ENCODE assay signal across 8 mouse cellular contexts in the genomic region with DNA sequence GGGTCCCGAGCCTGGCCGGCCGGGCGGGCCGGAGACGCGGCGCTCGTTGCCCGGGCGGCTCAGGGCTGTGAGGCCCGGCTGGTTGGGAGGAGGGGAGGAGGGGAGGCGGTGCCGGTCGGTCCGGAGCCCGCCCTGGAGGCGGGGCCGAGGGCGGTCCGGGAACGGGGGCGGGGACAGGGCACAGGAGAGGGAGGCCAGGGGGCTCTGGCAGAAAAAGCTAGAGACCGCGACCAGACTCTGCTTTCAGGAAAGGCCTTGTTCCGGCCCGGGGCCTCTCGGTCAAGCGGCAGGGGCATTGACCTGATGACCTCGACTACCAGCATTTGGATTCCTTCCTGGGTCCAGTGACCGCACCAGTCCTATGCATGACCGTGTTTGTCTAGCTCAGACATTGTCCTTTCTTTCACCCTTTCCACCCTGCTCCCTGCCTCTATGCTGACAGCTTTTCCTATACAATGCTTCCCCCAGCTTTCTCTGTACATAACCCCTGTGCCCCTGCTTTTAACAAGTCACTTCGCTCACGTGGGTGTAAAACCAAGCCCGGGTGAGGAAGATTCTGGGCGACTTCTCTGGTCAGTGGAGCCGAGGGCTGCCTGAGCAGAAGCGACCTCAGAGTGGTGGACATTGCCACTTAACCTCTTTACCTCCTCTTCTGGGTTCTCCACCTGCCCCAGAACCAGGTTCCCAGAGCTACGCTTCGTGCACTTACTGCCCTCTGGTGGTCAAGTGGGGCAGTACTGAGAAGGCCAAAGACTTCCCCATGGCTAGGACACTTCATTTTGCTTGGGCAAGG. TPM values are rescaled to one million over a fixed set of nuclear protein-coding genes. Genes with fewer than 3 reads are reported as not detected.
DNase-seq lines count a peak whose midpoint lies in the region; ATAC-seq lines count a peak whose summit lies in the region.

No protein-coding gene starts in this region.

- ATAC-seq in forebrain, embryonic 15.5 days (replicated peaks): peak; percentile 97

- H3K4me1 ChIP-seq in forebrain, embryonic 15.5 days: peaks cover 30% of the 10 kb centered on the region

- H3K4me3 ChIP-seq in forebrain, embryonic 15.5 days: peak overlapping the region; percentile 64

- peak; percentile 91 for DNase-seq in Muller cell, postnatal 12 days (ENCODE audit: inconsistent ontology term)
- peak; percentile 86 for DNase-seq in cerebellum, adult 11-12 months
- DNase-seq in heart, postnatal 4 days: peak; percentile 95
- DNase-seq in layer of hippocampus, adult 9-11 months: peak; percentile 73
- peak; percentile 86 for DNase-seq in lung, postnatal 25 days (ENCODE audit: low spot score)
- DNase-seq in ovary, postnatal 36 days (ENCODE audit: low spot score): peak; percentile 89
- DNase-seq in urinary bladder, postnatal 14 days (ENCODE audit: low spot score): peak; percentile 91

- no peaks in the 10 kb centered on the region for H3K36me3 ChIP-seq in forebrain, embryonic 15.5 days

- peak overlapping the region; percentile 84 for H3K4me2 ChIP-seq in forebrain, embryonic 15.5 days (replicated peaks)

- H3K27ac ChIP-seq in forebrain, embryonic 15.5 days (replicated peaks): peak overlapping the region; percentile 42

- under 1% methylated on average over 39 of the region's 40 CpGs for WGBS in forebrain, embryonic 15.5 days

- H3K27me3 ChIP-seq in forebrain, embryonic 15.5 days: no peaks in the 10 kb centered on the region

- no peaks in the 10 kb centered on the region for H3K9me3 ChIP-seq in forebrain, embryonic 15.5 days

- H3K9ac ChIP-seq in forebrain, embryonic 15.5 days (replicated peaks): peak overlapping the region; percentile 77

RNA-seq across cellular contexts. Expression of a gene that starts 13.2 kb away (rescaled TPM):
- polyA plus RNA-seq in forebrain, embryonic 15.5 days (2015; fragmentation: Nextera tagmentation; extraction: Ambion mirVana): 0.28 and 0.37 TPM in 2 replicates
- not detected for total RNA-seq in heart, postnatal 4 days (2021)

RNA-seq across cellular contexts. Expression of a gene that starts 16.2 kb away (rescaled TPM):
- polyA plus RNA-seq in forebrain, embryonic 15.5 days (2015; fragmentation: Nextera tagmentation; extraction: Ambion mirVana): 12.7 and 13.0 TPM in 2 replicates
- 10 to 100 TPM; 21.9 to 22.0 TPM for total RNA-seq in heart, postnatal 4 days (2021)

RNA-seq across cellular contexts. Expression of a gene that starts 42.9 kb away (rescaled TPM):
- 5.7 and 7.2 TPM in 2 replicates for polyA plus RNA-seq in forebrain, embryonic 15.5 days (2015; fragmentation: Nextera tagmentation; extraction: Ambion mirVana)
- total RNA-seq in heart, postnatal 4 days (2021): 100 to 1,000 TPM; 120 to 121 TPM

RNA-seq across cellular contexts. Expression of a gene that starts 51.1 kb away (rescaled TPM):
- 215 and 220 TPM in 2 replicates for polyA plus RNA-seq in forebrain, embryonic 15.5 days (2015; fragmentation: Nextera tagmentation; extraction: Ambion mirVana)
- total RNA-seq in heart, postnatal 4 days (2021): 10 to 100 TPM; 88.7 to 91.2 TPM

Comparison
In these comparisons a context has a peak if more than half of its experiments do, and no peak if none do; other contexts are left out.
1. Peak in every context shown above with its lines: DNase-seq, ATAC-seq, H3K4me3 ChIP-seq and H3K27ac ChIP-seq.